Mouse (Mus musculus) CD4-positive, CD25-positive, alpha-beta regulatory T cell, adult 2 months (primary cell): ENCODE measurements around the gene Cadm1.

ENCODE experiments used
- DNase-seq: peaks from one replicate; pipeline ENCODE4 v3.0.0-alpha.2; 2012; ENCODE audit warnings: low read depth, low spot score

The Cadm1 gene

GRCm38 (mm10) chr9:47801242-47801641, 271.3 kb downstream of the Cadm1 start:
- DNase-seq = no peak

DNA sequence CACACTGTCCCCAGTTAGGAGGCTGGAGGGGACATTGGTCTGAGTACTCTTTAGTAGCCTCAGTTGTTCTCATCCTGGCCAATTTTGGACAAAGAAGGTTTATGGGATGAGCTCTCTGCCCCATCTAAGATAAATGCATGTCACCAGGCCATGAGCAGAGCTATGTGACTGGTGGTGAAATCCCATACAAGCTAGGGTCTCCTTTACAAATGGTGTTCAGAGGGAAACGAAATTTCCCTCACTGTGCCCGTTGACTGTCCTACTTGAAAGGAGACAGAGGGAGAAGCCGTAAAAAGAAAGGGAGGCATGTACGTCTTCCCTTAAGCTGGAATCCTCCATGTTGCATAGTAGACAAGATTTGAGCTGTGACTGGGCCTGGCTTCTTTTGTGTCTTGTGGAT, 272.6 kb downstream of the Cadm1 start:
- DNase-seq = no peak

DNA sequence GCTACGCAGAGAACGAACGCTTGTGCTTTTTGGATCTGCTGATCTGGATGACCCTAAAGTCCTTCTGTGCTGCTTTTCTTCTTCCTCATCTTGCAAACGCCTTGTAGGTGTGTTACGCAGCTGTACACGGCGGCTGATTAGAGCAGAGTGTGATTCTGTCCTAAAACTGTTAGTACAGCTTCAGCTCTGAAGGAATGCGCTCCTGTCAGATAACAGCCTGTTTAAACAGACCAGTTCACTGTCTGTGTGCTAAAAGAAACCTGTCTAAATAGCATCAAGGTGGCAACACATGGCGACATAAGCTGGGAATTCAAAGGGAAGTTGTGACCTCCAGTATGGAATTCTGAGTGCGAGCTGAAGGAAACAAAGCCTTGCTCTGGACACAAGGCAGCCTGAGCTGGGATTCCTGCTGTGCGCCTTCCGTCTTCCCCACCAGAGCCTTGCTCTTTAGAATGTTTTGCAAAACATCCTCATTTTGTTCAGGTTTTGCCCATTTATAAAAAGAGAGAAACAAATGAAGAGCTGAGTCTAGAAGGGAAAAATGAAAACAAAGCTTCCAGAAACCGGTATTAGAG, 273.6 kb downstream of the Cadm1 start:
- DNase-seq = no peak

GRCm38 (mm10) chr9:47805658-47806057, 275.7 kb downstream of the Cadm1 start:
- no peak for DNase-seq

GRCm38 (mm10) chr9:47825668-47826067, 295.7 kb downstream of the Cadm1 start:
- DNase-seq = no peak

GRCm38 (mm10) chr9:47828762-47829161, 298.8 kb downstream of the Cadm1 start:
- no peak for DNase-seq

DNA sequence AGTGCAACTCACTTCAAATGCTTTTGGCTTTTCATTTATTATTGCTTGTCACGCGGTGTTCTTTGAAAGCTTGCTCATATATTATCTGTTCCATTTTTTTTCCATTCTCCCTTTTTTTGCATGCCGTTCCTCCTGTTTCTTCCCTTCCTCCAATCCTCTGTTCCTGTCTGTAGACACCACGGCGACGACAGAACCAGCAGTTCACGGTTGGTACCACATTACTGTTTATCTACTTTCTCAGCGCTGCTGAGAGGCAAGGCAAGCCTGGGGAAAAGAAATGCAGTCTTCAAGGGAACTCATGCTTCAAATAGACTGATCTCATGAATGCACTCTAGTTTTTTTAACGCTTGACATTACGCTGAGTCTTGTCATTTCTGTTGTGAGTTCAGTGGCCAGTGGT, 299.2 kb downstream of the Cadm1 start:
- DNase-seq = no peak

DNA sequence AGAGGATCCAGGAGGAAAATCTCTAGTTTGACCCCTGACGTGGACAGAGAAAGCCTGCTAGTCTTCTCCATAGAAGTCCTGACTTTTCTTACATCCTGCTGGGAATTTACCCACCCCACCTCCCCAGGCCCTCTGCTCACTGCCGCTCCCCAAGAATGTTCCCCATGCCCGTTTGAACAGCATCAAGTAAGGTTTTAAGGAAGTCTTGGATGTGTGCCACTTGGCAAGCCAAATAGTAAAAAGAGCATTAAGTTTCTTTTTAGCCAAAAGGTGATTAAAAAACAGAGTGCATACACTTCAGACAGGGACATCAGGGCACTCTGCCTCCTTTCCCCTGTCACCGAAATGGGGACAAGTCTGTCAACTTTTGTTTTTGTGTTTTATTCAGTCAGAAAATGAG, 299.9 kb downstream of the Cadm1 start:
- DNase-seq = no peak

GRCm38 (mm10) chr9:47831412-47831811, 301.4 kb downstream of the Cadm1 start:
- no peak for DNase-seq

- DNase-seq = no peak
Measured at GRCm38 (mm10) chr9:47838170-47838569, 308.2 kb downstream of the Cadm1 start.

GRCm38 (mm10) chr9:47838890-47839691, 309.1 kb downstream of the Cadm1 start:
- no peak for DNase-seq

DNA sequence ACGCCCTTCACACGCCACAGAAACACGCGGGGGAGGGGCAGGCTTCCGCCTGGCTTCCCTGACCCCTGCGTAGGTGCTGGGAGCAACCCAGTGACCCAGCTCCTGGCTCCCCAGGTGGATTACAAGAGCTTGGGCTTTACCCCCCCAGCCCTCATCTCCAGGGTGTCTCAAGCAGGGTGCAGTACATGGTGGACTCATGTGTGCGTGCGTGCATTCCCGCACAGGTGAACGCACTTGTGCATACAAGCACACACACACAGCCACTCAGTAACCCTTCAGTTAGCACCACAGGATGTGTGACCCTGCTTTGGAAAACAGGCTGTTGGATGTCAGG, 309.7 kb downstream of the Cadm1 start:
- DNase-seq = no peak

GRCm38 (mm10) chr9:47843328-47843727, 313.4 kb downstream of the Cadm1 start:
- no peak for DNase-seq

DNA sequence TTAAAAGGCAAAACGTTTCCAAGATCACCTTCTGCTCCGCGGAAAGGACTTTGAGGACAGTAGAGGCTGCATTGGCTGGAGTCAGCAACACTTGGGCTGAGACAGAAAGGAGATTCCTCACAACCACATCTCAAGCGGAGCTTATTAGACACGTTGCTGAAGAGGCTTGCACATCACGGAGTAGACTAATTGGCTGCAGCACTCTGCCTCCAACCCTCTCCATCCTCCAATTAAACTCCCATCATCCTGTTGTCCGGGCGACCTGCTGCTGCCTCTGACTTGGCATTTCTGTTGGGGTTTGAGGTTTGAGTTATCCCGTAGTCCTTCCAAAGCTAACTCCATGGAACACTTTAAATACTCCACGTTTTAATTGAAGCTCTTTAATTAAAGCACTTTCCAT, 316.3 kb downstream of the Cadm1 start:
- no peak for DNase-seq

DNA sequence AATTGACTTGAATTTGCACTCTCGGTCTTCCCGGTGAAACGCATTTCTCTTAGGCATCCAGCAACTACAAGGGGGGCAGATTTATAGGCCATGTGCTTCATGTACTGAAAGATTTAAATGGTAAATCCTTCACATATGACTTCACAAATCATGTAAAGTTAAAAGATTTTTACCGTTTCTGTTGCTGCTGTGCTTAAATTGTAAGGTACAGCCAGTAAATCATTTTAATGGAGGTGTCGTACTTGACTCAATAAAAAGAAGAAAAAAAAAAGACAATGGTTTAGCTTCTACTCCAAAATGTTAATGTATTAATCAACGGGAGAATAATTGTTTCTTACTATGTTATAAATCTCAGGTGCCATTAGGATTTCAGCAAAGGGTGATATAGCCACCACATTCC, 317.0 kb downstream of the Cadm1 start:
- no peak for DNase-seq

- no peak for DNase-seq
Measured at GRCm38 (mm10) chr9:47847797-47848196, 317.8 kb downstream of the Cadm1 start.

DNA sequence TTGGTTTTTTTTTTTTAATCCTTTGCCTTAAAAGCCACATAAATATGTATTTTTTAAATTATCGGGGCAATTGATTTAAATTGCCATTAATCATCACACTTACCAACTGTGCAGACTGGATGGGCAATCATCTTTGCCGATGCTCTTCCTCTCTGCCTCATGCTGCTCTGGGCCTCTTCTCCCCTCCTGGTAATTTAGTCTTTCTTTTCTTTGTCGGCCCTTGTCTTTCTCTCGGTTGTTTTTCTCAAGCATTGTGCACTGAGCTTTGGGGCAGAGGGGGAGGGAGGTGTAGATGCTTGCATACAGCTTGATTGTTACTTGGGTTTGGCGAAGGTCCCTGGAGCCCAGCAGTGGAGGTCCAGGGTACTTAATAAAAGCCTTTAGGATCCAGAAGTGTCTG, 318.8 kb downstream of the Cadm1 start:
- no peak for DNase-seq

GRCm38 (mm10) chr9:47856311-47856710, 326.3 kb downstream of the Cadm1 start:
- DNase-seq = peak; percentile 25

GRCm38 (mm10) chr9:47857235-47857634, 327.3 kb downstream of the Cadm1 start:
- no peak for DNase-seq

GRCm38 (mm10) chr9:47858134-47858533, 328.2 kb downstream of the Cadm1 start:
- DNase-seq = no peak

GRCm38 (mm10) chr9:47858778-47859395, 328.9 kb downstream of the Cadm1 start:
- no peak for DNase-seq

GRCm38 (mm10) chr9:47860994-47861393, 331.0 kb downstream of the Cadm1 start:
- DNase-seq = no peak

DNA sequence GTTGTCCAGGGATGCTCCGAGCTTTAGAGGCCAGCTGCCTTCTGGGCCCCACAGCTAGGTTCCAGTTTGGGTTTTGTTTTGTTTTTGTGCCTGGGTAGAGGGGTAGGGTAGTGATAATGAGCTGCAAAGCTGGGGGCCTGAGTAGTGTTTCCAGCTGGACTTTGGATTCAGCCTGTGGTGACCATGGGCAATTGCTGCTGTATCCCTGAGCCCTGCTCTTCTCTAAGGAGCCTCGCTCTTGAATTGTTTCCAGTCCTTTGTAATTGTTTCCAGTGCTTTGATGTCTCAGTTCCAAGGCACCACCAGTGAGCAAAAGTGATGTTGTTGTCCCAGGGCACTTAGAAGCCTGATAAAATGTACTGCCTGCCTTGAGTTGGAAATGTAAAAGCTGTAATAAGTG, 331.8 kb downstream of the Cadm1 start:
- DNase-seq = no peak
